ENCODE assay signal across 21 mouse cellular contexts in genomic region chr3:67070575-67071488, GRCm38 (mm10).
A peak's percentile ranks its signal among the peaks of the same experiment; 100 is the strongest.
DNase-seq lines count a peak whose midpoint lies in the region; ATAC-seq lines count a peak whose summit lies in the region.
"Had no signal": no experiment of that assay in that cellular context is flagged by ENCODE, and none has a peak within 500 bp of the region (broad histone marks: within the 10 kb centered on the region; RNA-seq: fewer than 3 reads in every experiment).

No protein-coding gene starts in this region.

- no peak overlapping the region for H3K9ac ChIP-seq in embryonic facial prominence, embryonic 14.5 days (ENCODE audit: low read depth, low read length)
- no peak overlapping the region for H3K9ac ChIP-seq in forebrain, embryonic 16.5 days (replicated peaks; ENCODE audit: low read depth, low read length)
- no peak overlapping the region for H3K9ac ChIP-seq in hindbrain, embryonic 16.5 days (ENCODE audit: low read depth, low read length)
- H3K9ac ChIP-seq: embryonic facial prominence, embryonic 12.5 days; heart, embryonic 13.5 days; hindbrain, embryonic 15.5 days; kidney, embryonic 15.5 days had no signal

- H3K4me3 ChIP-seq in embryonic facial prominence, embryonic 14.5 days (ENCODE audit: low read depth, low read length), result no peak overlapping the region
- no peak overlapping the region for H3K4me3 ChIP-seq in embryonic facial prominence, embryonic 10.5 days
- H3K4me3 ChIP-seq in forebrain, embryonic 16.5 days (replicated peaks; ENCODE audit: low read length), result no peak overlapping the region
- H3K4me3 ChIP-seq in forebrain, embryonic 10.5 days, result no peak overlapping the region
- H3K4me3 ChIP-seq in limb, embryonic 10.5 days, result no peak overlapping the region
- no peak overlapping the region for H3K4me3 ChIP-seq in hindbrain, embryonic 16.5 days (ENCODE audit: low read length)
- H3K4me3 ChIP-seq: embryonic facial prominence, embryonic 12.5 days; heart, embryonic 13.5 days; hindbrain, embryonic 15.5 days; kidney, embryonic 15.5 days had no signal

- ATAC-seq in embryonic facial prominence, embryonic 14.5 days (ENCODE audit: low read depth), result no peak
- ATAC-seq in forebrain, embryonic 16.5 days, result peak; percentile 49
- no peak for ATAC-seq in hindbrain, embryonic 16.5 days

- no peaks in the 10 kb centered on the region for H3K4me1 ChIP-seq in embryonic facial prominence, embryonic 14.5 days (ENCODE audit: control insufficient read depth, insufficient read depth, low read length)
- H3K4me1 ChIP-seq in embryonic facial prominence, embryonic 10.5 days, result no peaks in the 10 kb centered on the region
- H3K4me1 ChIP-seq in forebrain, embryonic 16.5 days (replicated peaks; ENCODE audit: control insufficient read depth, insufficient read depth, low read length), result no peaks in the 10 kb centered on the region
- no peaks in the 10 kb centered on the region for H3K4me1 ChIP-seq in forebrain, embryonic 10.5 days
- H3K4me1 ChIP-seq in limb, embryonic 10.5 days, result peaks cover 10% of the 10 kb centered on the region
- H3K4me1 ChIP-seq in hindbrain, embryonic 16.5 days (ENCODE audit: control insufficient read depth, insufficient read depth, low read depth, low read length), result no peaks in the 10 kb centered on the region
- H3K4me1 ChIP-seq: embryonic facial prominence, embryonic 12.5 days; heart, embryonic 13.5 days; hindbrain, embryonic 15.5 days; kidney, embryonic 15.5 days had no signal

- no peak overlapping the region for H3K27ac ChIP-seq in embryonic facial prominence, embryonic 14.5 days (replicated peaks; ENCODE audit: low read depth, low read length)
- H3K27ac ChIP-seq in embryonic facial prominence, embryonic 10.5 days (replicated peaks), result no peak overlapping the region
- H3K27ac ChIP-seq in forebrain, embryonic 16.5 days (ENCODE audit: low read length), result no peak overlapping the region
- H3K27ac ChIP-seq in forebrain, embryonic 10.5 days, result no peak overlapping the region
- 0 out of 2 replicates have a peak overlapping the region, but pooled peaks have one; percentile 34 for H3K27ac ChIP-seq in limb, embryonic 10.5 days
- no peak overlapping the region for H3K27ac ChIP-seq in hindbrain, embryonic 16.5 days (ENCODE audit: low read depth, low read length)
- H3K27ac ChIP-seq: embryonic facial prominence, embryonic 12.5 days; heart, embryonic 13.5 days; hindbrain, embryonic 15.5 days; kidney, embryonic 15.5 days had no signal

- DNase-seq in embryonic facial prominence, embryonic 14.5 days (ENCODE audit: low spot score), result peak; percentile 15
- no peak for DNase-seq in embryonic facial prominence, embryonic 10.5 days (ENCODE audit: low spot score)
- no peak for DNase-seq in forebrain, embryonic 10.5 days (ENCODE audit: extremely low spot score, low spot score)
- DNase-seq in limb, embryonic 10.5 days (ENCODE audit: low spot score), result no peak
- DNase-seq in mesoderm, embryonic 11.5 days (ENCODE audit: low read depth, low spot score), result peak; percentile 14
- no peak for DNase-seq in kidney, adult 8-10 months
- DNase-seq: adrenal gland, adult 2 months; adrenal gland, postnatal 25 days; cerebellum, adult 11 months; cerebellum, adult 8-10 months; cerebellum, postnatal 14 days; gastrocnemius, postnatal 25 days; heart, postnatal 36 days; kidney, adult 18-20 months had no signal

- 62% methylated on average over 11 of the region's 11 CpGs for WGBS in embryonic facial prominence, embryonic 14.5 days
- WGBS in embryonic facial prominence, embryonic 10.5 days, result 84% methylated on average over 11 of the region's 11 CpGs
- WGBS in forebrain, embryonic 16.5 days, result 64% methylated on average over 11 of the region's 11 CpGs
- WGBS in forebrain, embryonic 10.5 days, result 91% methylated on average over 11 of the region's 11 CpGs
- 32% methylated on average over 11 of the region's 11 CpGs for WGBS in limb, embryonic 10.5 days
- 70% methylated on average over 11 of the region's 11 CpGs for WGBS in hindbrain, embryonic 16.5 days

- no peak overlapping the region for H3K4me2 ChIP-seq in embryonic facial prominence, embryonic 14.5 days (ENCODE audit: low read depth, low read length)
- no peak overlapping the region for H3K4me2 ChIP-seq in forebrain, embryonic 16.5 days (ENCODE audit: low read length)
- no peak overlapping the region for H3K4me2 ChIP-seq in hindbrain, embryonic 16.5 days (ENCODE audit: low read length)
- H3K4me2 ChIP-seq: embryonic facial prominence, embryonic 12.5 days; heart, embryonic 13.5 days; hindbrain, embryonic 15.5 days; kidney, embryonic 15.5 days had no signal

- H3K36me3 ChIP-seq in embryonic facial prominence, embryonic 14.5 days (ENCODE audit: control insufficient read depth, insufficient read depth, low read length), result no peaks in the 10 kb centered on the region
- no peaks in the 10 kb centered on the region for H3K36me3 ChIP-seq in embryonic facial prominence, embryonic 10.5 days (replicated peaks)
- no peaks in the 10 kb centered on the region for H3K36me3 ChIP-seq in forebrain, embryonic 16.5 days (ENCODE audit: control insufficient read depth, insufficient read depth)
- H3K36me3 ChIP-seq in forebrain, embryonic 10.5 days (replicated peaks), result peaks cover 5% of the 10 kb centered on the region
- H3K36me3 ChIP-seq in limb, embryonic 10.5 days, result peaks cover 4% of the 10 kb centered on the region
- no peaks in the 10 kb centered on the region for H3K36me3 ChIP-seq in hindbrain, embryonic 16.5 days (ENCODE audit: control insufficient read depth, insufficient read depth, low read length)
- H3K36me3 ChIP-seq: hindbrain, embryonic 15.5 days had no signal

- H3K9me3 ChIP-seq in embryonic facial prominence, embryonic 14.5 days (ENCODE audit: control insufficient read depth, low read length), result no peaks in the 10 kb centered on the region
- peaks cover 3% of the 10 kb centered on the region; the same call in 1 of the 2 replicates for H3K9me3 ChIP-seq in embryonic facial prominence, embryonic 10.5 days
- no peaks in the 10 kb centered on the region for H3K9me3 ChIP-seq in forebrain, embryonic 16.5 days (ENCODE audit: control insufficient read depth, low read length)
- peaks cover 4% of the 10 kb centered on the region; the same call in 1 of the 2 replicates for H3K9me3 ChIP-seq in forebrain, embryonic 10.5 days
- H3K9me3 ChIP-seq in limb, embryonic 10.5 days (replicated peaks), result no peaks in the 10 kb centered on the region
- H3K9me3 ChIP-seq in hindbrain, embryonic 16.5 days (ENCODE audit: control insufficient read depth, low read length), result no peaks in the 10 kb centered on the region
- H3K9me3 ChIP-seq: embryonic facial prominence, embryonic 12.5 days; heart, embryonic 13.5 days; hindbrain, embryonic 15.5 days; kidney, embryonic 15.5 days had no signal

- H3K27me3 ChIP-seq in embryonic facial prominence, embryonic 14.5 days (replicated peaks; ENCODE audit: control insufficient read depth, insufficient read depth, low read length), result no peaks in the 10 kb centered on the region
- no peaks in the 10 kb centered on the region for H3K27me3 ChIP-seq in embryonic facial prominence, embryonic 10.5 days (replicated peaks; ENCODE audit: low read depth, poor library complexity, severe bottlenecking)
- H3K27me3 ChIP-seq in forebrain, embryonic 16.5 days (replicated peaks; ENCODE audit: control insufficient read depth, insufficient read depth, low read length), result no peaks in the 10 kb centered on the region
- H3K27me3 ChIP-seq in forebrain, embryonic 10.5 days (ENCODE audit: poor library complexity, severe bottlenecking), result no peaks in the 10 kb centered on the region
- H3K27me3 ChIP-seq in limb, embryonic 10.5 days (ENCODE audit: low read depth, poor library complexity, severe bottlenecking), result no peaks in the 10 kb centered on the region
- H3K27me3 ChIP-seq in hindbrain, embryonic 16.5 days (replicated peaks; ENCODE audit: control insufficient read depth, insufficient read depth, low read length), result no peaks in the 10 kb centered on the region
- H3K27me3 ChIP-seq: CH12.LX; embryonic facial prominence, embryonic 12.5 days; heart, embryonic 13.5 days; hindbrain, embryonic 15.5 days; kidney, embryonic 15.5 days had no signal

Comparison
In these comparisons a context has a peak if more than half of its experiments do, and no peak if none do; other contexts are left out.
1. DNase-seq: peak in embryonic facial prominence, embryonic 14.5 days (single experiment) and mesoderm, embryonic 11.5 days (single experiment); none in embryonic facial prominence, embryonic 10.5 days (single experiment), forebrain, embryonic 10.5 days (single experiment), limb, embryonic 10.5 days (single experiment) and kidney, adult 8-10 months (0 of 2).